Mouse (Mus musculus): Measurements from ENCODE around the gene Kcnk6. TPM values are rescaled to one million over a fixed set of nuclear protein-coding genes. Genes with fewer than 3 reads are reported as not detected.
"Not testable (repeated sequence)": the region's sequence is repeated elsewhere in the genome, so short reads cannot be mapped to it uniquely, and the experiment has no call there.

Gene Kcnk6
- polyA plus RNA-seq, 1 experiment from 2014 or later, result 1.2 TPM

DNA sequence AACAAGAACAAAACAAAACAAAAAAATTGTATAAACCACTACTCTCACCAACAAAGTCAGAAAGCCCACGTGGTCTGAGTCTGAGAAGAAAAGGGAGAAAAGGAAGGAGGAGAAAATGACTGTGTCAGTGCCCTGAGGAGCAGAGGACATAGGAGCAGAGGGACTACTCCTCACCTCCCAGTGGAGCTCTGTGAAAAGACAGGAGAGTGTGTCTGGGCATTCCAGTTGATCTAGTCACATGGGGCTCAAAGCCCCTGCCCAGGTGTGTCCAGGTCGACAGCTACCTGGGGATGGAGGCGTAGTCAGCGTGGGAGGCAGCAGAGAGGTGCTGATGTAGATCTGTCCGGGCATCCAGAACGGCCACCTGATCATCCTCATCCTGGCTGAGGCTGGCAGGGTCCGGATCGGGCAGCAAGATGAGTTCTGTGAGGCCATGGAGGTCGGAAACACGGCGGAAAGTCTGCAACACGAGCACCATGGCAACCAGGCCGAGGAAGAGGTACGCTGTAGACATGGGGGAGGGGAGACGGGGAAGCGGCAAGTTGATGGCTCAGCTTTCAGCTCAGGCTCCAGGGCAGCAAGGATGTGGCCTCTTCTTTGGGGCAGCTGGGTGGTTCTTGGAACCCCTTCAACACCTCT is 7.4 kb downstream of the Kcnk6 start:
- Histone ChIP-seq H3K4me1 (peaks cover 9% of the 10 kb centered on the region), H3K9me3 (0 out of 2 replicates have a peak, but pooled peaks cover 7% of the 10 kb centered on the region), H3K27me3 (0 out of 2 replicates have a peak, but pooled peaks cover 4% of the 10 kb centered on the region), H3K4me3 (peak overlapping the region; percentile 1; the same call in 1 of the 2 replicates), H3K27ac (no peak overlapping the region), H3K9ac (no peak overlapping the region), H3K4me2 (replicated peaks) (peak overlapping the region; percentile 38), H3K36me3 (no peaks in the 10 kb centered on the region)
- ATAC-seq (ENCODE audit: insufficient number of reproducible peaks, insufficient read depth, low FRiP score, low TSS enrichment), result 0 out of 2 replicates have a peak, but pooled peaks have one; percentile 29
- WGBS, result 8% methylated on average over 16 of the region's 16 CpGs

DNA sequence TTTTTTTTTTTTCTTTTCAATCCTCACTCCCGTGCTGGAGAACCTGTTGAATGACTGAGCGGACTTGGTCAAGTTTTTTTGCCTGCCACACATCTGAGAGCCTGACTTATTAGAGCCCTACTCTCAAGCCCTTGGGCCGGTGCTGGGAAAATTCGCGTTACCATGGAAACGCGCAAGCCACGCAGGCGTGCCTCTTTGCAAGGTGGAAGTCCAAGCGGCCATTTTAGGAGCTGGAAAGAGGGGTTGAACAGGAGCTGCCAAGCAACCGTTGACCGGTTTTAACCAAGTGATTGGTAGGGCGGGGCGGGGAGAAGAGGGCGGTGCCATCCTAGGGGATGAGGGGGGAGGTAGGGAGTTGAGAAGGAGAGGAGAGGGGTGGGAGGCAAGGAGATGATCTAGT is 17.5 kb downstream of the Kcnk6 start:
- no peak overlapping the region for H3K27ac ChIP-seq
- H3K4me1 ChIP-seq, result no peaks in the 10 kb centered on the region
- H3K4me3 ChIP-seq, result no peak overlapping the region
- no peak overlapping the region for H3K9ac ChIP-seq
- ATAC-seq (ENCODE audit: insufficient number of reproducible peaks, insufficient read depth, low FRiP score, low TSS enrichment), result no peak
- H3K36me3 ChIP-seq, result no peaks in the 10 kb centered on the region
- 39% methylated on average over 15 of the region's 15 CpGs for WGBS
- no peak overlapping the region for H3K4me2 ChIP-seq (replicated peaks)
- 0 out of 2 replicates have a peak, but pooled peaks cover 5% of the 10 kb centered on the region for H3K9me3 ChIP-seq
- peaks cover 9% of the 10 kb centered on the region for H3K27me3 ChIP-seq

DNA sequence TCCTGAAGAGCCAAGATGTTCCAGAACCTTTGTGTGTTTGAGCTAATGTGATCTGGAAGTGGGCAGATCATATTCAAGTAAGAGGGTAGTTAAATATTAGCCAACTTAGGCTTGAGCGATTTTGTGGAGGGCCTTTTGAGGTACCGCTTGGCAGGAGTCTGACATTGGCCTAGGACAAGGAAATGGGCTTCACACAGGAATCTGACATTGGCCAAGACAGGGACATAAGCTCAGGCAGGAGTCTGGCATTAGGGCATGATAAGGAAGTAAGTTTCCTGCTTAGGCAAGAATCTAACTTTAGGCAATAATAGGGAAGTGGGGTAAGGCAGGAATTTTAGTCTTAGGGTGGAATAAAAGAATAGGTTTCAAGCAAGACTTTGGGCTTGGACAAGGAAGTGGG is 18.1 kb downstream of the Kcnk6 start:
- ATAC-seq (ENCODE audit: insufficient number of reproducible peaks, insufficient read depth, low FRiP score, low TSS enrichment), result no peak
- Histone ChIP-seq H3K4me1 (no peaks in the 10 kb centered on the region), H3K9ac (no peak overlapping the region), H3K9me3 (no peaks in the 10 kb centered on the region), H3K27ac (no peak overlapping the region), H3K27me3 (peaks cover 9% of the 10 kb centered on the region), H3K36me3 (no peaks in the 10 kb centered on the region), H3K4me2 (replicated peaks) (peak overlapping the region; percentile 48; the same call in 1 of the 2 replicates), H3K4me3 (no peak overlapping the region)
- WGBS, result 69% methylated on average over 2 of the region's 2 CpGs

DNA sequence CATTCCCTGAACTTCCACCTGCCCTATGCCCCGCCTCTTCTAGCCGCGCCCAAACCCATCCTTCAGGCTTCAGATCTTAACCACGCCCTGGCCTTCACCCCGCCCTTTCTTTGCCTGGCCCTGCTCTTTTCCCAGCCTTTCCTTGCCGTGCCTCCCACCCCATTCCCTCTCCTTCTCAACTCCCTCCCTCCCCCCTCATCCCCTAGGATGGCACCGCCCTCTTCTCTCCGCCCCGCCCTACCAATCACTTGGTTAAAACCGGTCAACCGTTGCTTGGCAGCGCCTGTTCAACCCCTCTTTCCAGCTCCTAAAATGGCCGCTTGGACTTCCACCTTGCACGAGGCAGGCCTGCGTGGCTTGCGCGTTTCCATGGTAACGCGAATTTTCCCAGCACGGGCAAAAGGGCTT is 18.6 kb downstream of the Kcnk6 start, which contains the start of gene Catsperg1:
Gene Catsperg1 (minus strand): TSS at position 361 of the 408 bp plus-strand sequence.
- H3K9ac ChIP-seq, result no peak within 1 kb of the TSS
- peaks cover 9% of the 10 kb centered on the region for H3K27me3 ChIP-seq
- H3K4me1 ChIP-seq, result no peaks in the 10 kb centered on the region
- ATAC-seq (ENCODE audit: insufficient number of reproducible peaks, insufficient read depth, low FRiP score, low TSS enrichment), result no peak
- no peaks in the 10 kb centered on the region for H3K9me3 ChIP-seq
- H3K4me3 ChIP-seq, result peak within 1 kb of the TSS; percentile 17; the same call in 1 of the 2 replicates
- no peak within 1 kb of the TSS for H3K27ac ChIP-seq
- 2% methylated on average over 20 of the region's 20 CpGs for WGBS
- H3K4me2 ChIP-seq (replicated peaks), result peak within 1 kb of the TSS; percentile 48
- no peaks in the 10 kb centered on the region for H3K36me3 ChIP-seq

DNA sequence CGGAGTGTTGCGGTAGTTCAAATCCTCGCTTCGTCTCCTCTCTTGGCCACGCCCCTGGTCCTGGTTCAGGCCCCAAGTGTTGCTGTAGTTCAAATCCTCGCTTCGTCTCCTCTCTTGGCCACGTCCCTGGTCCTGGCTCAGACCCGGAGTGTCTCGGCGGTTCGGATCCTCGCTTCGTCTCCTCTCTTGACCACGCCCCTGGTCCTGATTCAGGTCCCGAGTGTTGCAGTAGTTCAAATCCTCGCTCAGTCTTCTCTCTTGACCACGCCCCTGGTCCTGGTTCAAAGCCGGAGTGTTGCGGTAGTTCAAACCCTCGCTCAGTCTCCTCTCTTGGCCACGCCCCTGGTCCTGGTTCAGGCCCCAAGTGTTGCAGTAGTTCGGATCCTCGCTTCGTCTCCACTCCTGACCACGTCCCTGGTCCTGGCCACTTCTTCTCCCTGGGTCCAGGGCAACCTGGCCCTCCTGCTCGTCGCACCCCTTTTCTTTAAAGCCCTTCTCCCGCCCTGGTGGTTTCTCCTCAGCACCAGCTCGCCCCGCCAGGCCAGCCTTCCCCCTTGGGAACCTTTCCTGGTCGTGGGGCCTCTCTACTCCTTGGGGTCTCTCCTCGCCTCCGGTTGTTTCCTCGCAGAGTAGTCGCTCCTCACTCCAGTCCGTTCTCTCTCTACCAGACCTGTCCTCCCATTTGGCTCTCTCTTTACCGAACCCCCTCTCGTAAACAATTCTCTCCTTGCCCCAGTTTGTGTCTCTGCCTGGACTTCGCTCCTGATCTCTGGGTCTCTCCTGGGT is 19.3 kb downstream of the Kcnk6 start:
- Histone ChIP-seq H3K4me2 (replicated peaks) (peak overlapping the region; percentile 48), H3K4me3 (peak overlapping the region; percentile 17; the same call in 1 of the 2 replicates)
- H3K27ac ChIP-seq; H3K9ac ChIP-seq; H3K27me3 ChIP-seq; ATAC-seq (ENCODE audit: insufficient number of reproducible peaks, insufficient read depth, low FRiP score, low TSS enrichment); H3K9me3 ChIP-seq; H3K36me3 ChIP-seq; H3K4me1 ChIP-seq: not testable (repeated sequence)
- 13% methylated on average over 40 of the region's 40 CpGs for WGBS

DNA sequence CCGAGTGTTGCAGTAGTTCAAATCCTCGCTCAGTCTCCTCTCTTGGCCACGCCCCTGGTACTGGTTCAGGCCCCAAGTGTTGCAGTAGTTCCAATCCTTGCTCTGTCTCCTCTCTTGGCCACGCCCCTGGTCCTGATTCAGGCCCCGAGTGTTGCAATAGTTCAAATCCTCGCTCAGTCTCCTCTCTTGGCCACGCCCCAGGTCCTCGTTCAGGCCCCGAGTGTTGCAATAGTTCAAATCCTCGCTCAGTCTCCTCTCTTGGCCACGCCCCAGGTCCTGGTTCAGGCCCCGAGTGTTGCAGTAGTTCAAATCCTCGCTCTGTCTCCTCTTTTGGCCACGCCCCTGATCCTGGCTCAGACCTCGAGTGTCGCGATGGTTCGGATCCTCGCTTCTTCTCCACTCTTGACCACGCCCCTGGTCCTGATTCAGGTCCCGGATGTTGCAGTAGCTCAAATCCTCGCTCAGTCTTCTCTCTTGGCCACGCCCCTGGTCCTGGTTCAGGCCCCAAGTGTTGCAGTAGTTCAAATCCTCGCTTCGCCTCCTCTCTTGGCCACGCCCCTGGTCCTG is 20.0 kb downstream of the Kcnk6 start:
- peak overlapping the region; percentile 46 for H3K4me2 ChIP-seq (replicated peaks)
- ATAC-seq (ENCODE audit: insufficient number of reproducible peaks, insufficient read depth, low FRiP score, low TSS enrichment), result no peak
- WGBS, result 12% methylated on average over 26 of the region's 26 CpGs

DNA sequence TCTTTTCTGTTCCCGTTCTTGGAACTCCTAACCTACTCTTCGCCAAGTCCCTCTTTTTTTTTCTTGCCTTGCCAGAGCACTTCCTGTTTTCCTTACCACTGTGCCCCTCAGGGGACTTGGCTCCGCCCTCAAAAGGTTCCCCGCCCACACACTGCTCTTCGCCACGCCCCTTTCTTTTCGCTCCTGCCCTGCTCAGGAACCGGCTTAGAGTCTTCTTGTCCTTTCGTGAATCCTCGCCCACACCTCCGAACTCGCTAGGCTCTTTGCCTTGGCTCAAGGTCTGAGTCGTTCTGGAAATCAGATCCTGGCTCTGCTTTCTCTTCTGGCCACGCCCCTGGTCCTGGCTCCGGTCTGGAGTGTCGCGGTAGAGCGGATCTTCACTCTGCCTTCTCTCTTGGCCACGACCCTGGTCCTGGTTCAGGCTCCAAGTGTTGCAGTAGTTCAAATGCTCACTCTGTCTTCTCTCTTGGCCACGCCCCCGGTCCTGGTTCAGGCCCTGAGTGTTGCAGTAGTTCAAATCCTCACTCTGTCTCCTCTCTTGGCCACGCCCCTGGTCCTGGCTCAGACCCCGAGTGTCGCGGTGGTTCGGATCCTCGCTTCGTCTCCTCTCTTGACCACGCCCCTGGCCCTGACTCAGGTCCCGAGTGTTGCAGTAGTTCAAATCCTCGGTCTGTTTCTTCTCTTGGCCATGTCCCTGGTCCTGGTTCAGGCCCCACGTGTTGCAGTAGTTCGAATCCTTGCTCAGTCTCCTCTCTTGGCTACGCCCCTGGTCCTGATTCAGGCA is 20.7 kb downstream of the Kcnk6 start:
- Histone ChIP-seq H3K27me3 (peaks cover 9% of the 10 kb centered on the region), H3K9ac (no peak overlapping the region), H3K9me3 (no peaks in the 10 kb centered on the region), H3K27ac (peak overlapping the region; percentile 55; the same call in 1 of the 2 replicates), H3K4me3 (peak overlapping the region; percentile 32), H3K4me1 (no peaks in the 10 kb centered on the region), H3K4me2 (replicated peaks) (peak overlapping the region; percentile 46), H3K36me3 (no peaks in the 10 kb centered on the region)
- ATAC-seq (ENCODE audit: insufficient number of reproducible peaks, insufficient read depth, low FRiP score, low TSS enrichment), result peak; percentile 64
- WGBS, result 5% methylated on average over 34 of the region's 34 CpGs

More for the DNA sequence above, 20.0 kb downstream of the Kcnk6 start:
- Histone ChIP-seq H3K36me3 (no peaks in the 10 kb centered on the region), H3K4me3 (no peak overlapping the region), H3K4me1 (no peaks in the 10 kb centered on the region), H3K27ac (no peak overlapping the region), H3K27me3 (peaks cover 9% of the 10 kb centered on the region), H3K9ac (no peak overlapping the region), H3K9me3 (no peaks in the 10 kb centered on the region)

DNA sequence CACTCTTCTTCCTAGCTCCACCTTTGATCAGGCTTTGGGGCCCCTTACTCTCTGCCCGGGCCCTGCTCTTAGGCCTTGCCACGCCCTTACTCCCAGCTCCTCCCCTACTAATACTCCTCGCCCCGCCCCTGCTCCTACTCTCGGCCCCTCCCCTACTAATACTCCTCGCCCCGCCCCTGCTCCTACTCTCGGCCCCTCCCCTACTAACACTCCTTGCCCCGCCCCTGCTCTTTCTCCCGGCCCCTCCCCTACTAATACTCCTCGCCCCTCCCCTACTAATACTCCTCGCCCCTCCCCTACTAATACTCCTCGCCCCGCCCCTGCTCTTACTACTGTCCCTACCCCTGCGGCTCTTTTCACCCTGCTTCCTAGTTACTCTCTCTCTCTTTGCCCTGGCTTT is 21.3 kb downstream of the Kcnk6 start:
- H3K4me2 ChIP-seq (replicated peaks), result peak overlapping the region; percentile 46
- not testable (repeated sequence) for H3K4me1 ChIP-seq; H3K27me3 ChIP-seq; ATAC-seq (ENCODE audit: insufficient number of reproducible peaks, insufficient read depth, low FRiP score, low TSS enrichment); H3K9me3 ChIP-seq; H3K36me3 ChIP-seq; H3K9ac ChIP-seq
- peak overlapping the region; percentile 32 for H3K4me3 ChIP-seq
- 24% methylated on average over 12 of the region's 15 CpGs for whole genome bisulfite sequencing
- peak overlapping the region; percentile 55; the same call in 1 of the 2 replicates for H3K27ac ChIP-seq

DNA sequence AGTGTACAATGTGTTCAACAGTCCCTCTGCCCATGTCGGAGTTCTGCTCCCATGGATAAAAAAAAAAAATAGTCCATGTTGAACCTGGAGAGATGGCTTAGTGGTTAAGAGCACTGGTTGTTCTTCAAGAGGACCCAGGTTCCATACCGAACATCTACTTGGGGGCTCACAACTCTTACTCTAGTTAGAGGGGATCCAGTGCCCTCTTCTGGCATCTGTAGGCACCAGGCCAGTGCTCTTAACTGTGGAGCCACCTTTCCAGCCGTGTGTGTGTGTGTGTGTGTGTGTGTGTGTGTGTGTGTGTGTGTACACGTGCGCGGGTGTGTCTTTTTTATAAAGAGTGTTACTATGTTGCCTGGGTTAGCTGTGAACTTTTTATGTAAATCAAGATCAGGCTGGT is 29.7 kb downstream of the Kcnk6 start:
- H3K4me1 ChIP-seq, result no peaks in the 10 kb centered on the region
- no peak overlapping the region for H3K9ac ChIP-seq
- H3K4me2 ChIP-seq (replicated peaks), result no peak overlapping the region
- WGBS, result 91% methylated on average over 6 of the region's 6 CpGs
- no peak for ATAC-seq (ENCODE audit: insufficient number of reproducible peaks, insufficient read depth, low FRiP score, low TSS enrichment)
- H3K27me3 ChIP-seq, result no peaks in the 10 kb centered on the region
- no peaks in the 10 kb centered on the region for H3K9me3 ChIP-seq
- no peaks in the 10 kb centered on the region for H3K36me3 ChIP-seq
- H3K4me3 ChIP-seq, result no peak overlapping the region
- no peak overlapping the region for H3K27ac ChIP-seq

DNA sequence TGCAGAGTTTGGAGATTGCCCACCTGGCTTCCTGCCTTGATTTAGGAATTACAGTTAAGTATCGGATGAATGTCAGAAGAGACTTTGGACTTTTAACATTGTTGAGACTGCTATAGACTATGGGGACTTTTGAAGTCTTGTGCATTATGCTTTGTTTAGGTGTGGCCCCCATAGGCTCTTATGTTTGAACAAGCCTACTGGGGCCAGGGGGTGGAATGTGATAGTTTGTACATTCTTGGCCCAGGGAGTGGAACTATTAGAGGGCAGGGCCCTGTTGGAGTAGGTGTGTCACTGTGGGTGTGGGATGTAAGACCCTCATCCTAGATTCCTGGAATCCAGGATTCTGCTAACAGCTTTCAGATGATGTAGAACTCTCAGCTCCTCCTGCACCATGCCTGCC is 38.1 kb downstream of the Kcnk6 start:
- H3K4me3 ChIP-seq; H3K4me1 ChIP-seq; H3K4me2 ChIP-seq (replicated peaks); ATAC-seq (ENCODE audit: insufficient number of reproducible peaks, insufficient read depth, low FRiP score, low TSS enrichment); H3K36me3 ChIP-seq; H3K27me3 ChIP-seq; H3K27ac ChIP-seq; H3K9me3 ChIP-seq; H3K9ac ChIP-seq: not testable (repeated sequence)
- WGBS, result 89% methylated on average over 1 of the region's 1 CpGs

DNA sequence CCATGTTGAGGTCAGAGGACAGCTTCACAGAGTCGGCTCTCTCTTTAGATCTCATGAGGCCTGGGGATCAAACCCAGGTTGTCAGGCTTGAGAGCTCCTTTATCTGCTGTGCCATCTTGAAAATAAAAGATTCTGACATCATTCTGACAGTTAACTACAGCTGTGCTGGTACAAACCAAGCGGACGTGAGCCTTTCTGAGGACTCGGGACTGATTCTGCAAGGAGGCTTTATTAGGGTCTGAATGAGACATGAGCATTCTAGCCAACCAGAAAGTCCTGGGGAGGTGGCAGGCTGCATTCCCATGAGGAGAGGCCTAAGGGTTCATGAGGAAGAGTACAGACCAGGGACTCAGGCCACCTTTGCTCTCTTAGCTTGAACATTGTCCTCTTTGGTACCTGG is 51.0 kb downstream of the Kcnk6 start:
- WGBS, result 88% methylated on average over 4 of the region's 4 CpGs
- not testable (repeated sequence) for H3K4me3 ChIP-seq, H3K9ac ChIP-seq

More for the DNA sequence above, 51.0 kb downstream of the Kcnk6 start:
- H3K4me1 ChIP-seq, result peaks cover 16% of the 10 kb centered on the region
- ATAC-seq (ENCODE audit: insufficient number of reproducible peaks, insufficient read depth, low FRiP score, low TSS enrichment); H3K27ac ChIP-seq; H3K36me3 ChIP-seq; H3K9me3 ChIP-seq; H3K27me3 ChIP-seq; H3K4me2 ChIP-seq (replicated peaks): not testable (repeated sequence)
